In genomic region chr11:102893015-102893651, GRCm38 (mm10) we compare ENCODE assay signal across 8 mouse cellular contexts. TPM values are rescaled to one million over a fixed set of nuclear protein-coding genes. Genes with fewer than 3 reads are reported as not detected.
DNase-seq lines count a peak whose midpoint lies in the region; ATAC-seq and TF ChIP-seq lines count a peak whose summit lies in the region.

No protein-coding gene starts in this region.

- TF ChIP-seq EP300 in liver, postnatal 0 days (IDR thresholded peaks at IDR 0.05; ENCODE audit: low read depth), result no peak

- WGBS in intestine, postnatal 0 days, result 3% methylated on average over 43 of the region's 43 CpGs
- 3% methylated on average over 43 of the region's 43 CpGs for WGBS in liver, postnatal 0 days (ENCODE audit: insufficient replicate concordance)
- WGBS in neural tube, embryonic 13.5 days, result 3% methylated on average over 43 of the region's 43 CpGs

- H3K9me3 ChIP-seq in intestine, postnatal 0 days (ENCODE audit: control insufficient read depth), result no peaks in the 10 kb centered on the region
- H3K9me3 ChIP-seq in liver, postnatal 0 days (ENCODE audit: low read length), result no peaks in the 10 kb centered on the region
- no peaks in the 10 kb centered on the region for H3K9me3 ChIP-seq in neural tube, embryonic 13.5 days

- H3K4me1 ChIP-seq in intestine, postnatal 0 days (replicated peaks; ENCODE audit: control insufficient read depth, insufficient read depth, low read length), result peaks cover 4% of the 10 kb centered on the region; the same call in 1 of the 2 replicates
- peaks cover 16% of the 10 kb centered on the region for H3K4me1 ChIP-seq in liver, postnatal 0 days (ENCODE audit: insufficient read depth)
- peaks cover 17% of the 10 kb centered on the region for H3K4me1 ChIP-seq in neural tube, embryonic 13.5 days (replicated peaks)

- peak; percentile 90 for ATAC-seq in intestine, postnatal 0 days
- ATAC-seq in liver, postnatal 0 days, result peak; percentile 69
- no peak for ATAC-seq in neural tube, embryonic 13.5 days (ENCODE audit: low read depth)

- H3K27me3 ChIP-seq in intestine, postnatal 0 days (replicated peaks; ENCODE audit: control insufficient read depth, insufficient read depth, low read length), result peaks cover 12% of the 10 kb centered on the region
- H3K27me3 ChIP-seq in liver, postnatal 0 days (ENCODE audit: insufficient read depth, low read length), result peaks cover 30% of the 10 kb centered on the region
- peaks cover 84% of the 10 kb centered on the region for H3K27me3 ChIP-seq in neural tube, embryonic 13.5 days

- no peaks in the 10 kb centered on the region for H3K36me3 ChIP-seq in intestine, postnatal 0 days (ENCODE audit: control insufficient read depth, insufficient read depth)
- H3K36me3 ChIP-seq in liver, postnatal 0 days (replicated peaks; ENCODE audit: insufficient read depth, low read length), result no peaks in the 10 kb centered on the region
- H3K36me3 ChIP-seq in neural tube, embryonic 13.5 days, result no peaks in the 10 kb centered on the region

- TF ChIP-seq CTCF in intestine, postnatal 0 days (IDR thresholded peaks at IDR 0.05; ENCODE audit: low read depth), result peak; percentile 96
- peak; percentile 98 for TF ChIP-seq CTCF in liver, postnatal 0 days (IDR thresholded peaks at IDR 0.05; ENCODE audit: low read depth)

- H3K4me2 ChIP-seq in intestine, postnatal 0 days (replicated peaks; ENCODE audit: low read depth), result peak overlapping the region; percentile 85
- peak overlapping the region; percentile 89 for H3K4me2 ChIP-seq in liver, postnatal 0 days (ENCODE audit: low read depth, low read length)
- peak overlapping the region; percentile 51 for H3K4me2 ChIP-seq in neural tube, embryonic 13.5 days

- peak; percentile 62 for DNase-seq in A20 (ENCODE audit: low read depth, low spot score)
- DNase-seq in adrenal gland, adult 2 months, result peak; percentile 78
- peak; percentile 55 for DNase-seq in embryo, embryonic 11.5 days (ENCODE audit: low read depth, low spot score)
- DNase-seq in heart, adult 18-20 months, result peak; percentile 65 to 66
- peak; percentile 82 for DNase-seq in liver, postnatal 0 days
- peak; percentile 72 for DNase-seq in thymus, postnatal 0 days (ENCODE audit: low spot score)

- no peak overlapping the region for H3K27ac ChIP-seq in intestine, postnatal 0 days (ENCODE audit: low read depth, low read length)
- peak overlapping the region; percentile 48; the same call in 1 of the 2 replicates for H3K27ac ChIP-seq in liver, postnatal 0 days (ENCODE audit: low read depth)
- no peak overlapping the region for H3K27ac ChIP-seq in neural tube, embryonic 13.5 days (replicated peaks)

- H3K4me3 ChIP-seq in intestine, postnatal 0 days (ENCODE audit: low read depth, low read length), result peak overlapping the region; percentile 48
- peak overlapping the region; percentile 55 for H3K4me3 ChIP-seq in liver, postnatal 0 days (ENCODE audit: low read depth, low read length)
- peak overlapping the region; percentile 26 for H3K4me3 ChIP-seq in neural tube, embryonic 13.5 days

- peak overlapping the region; percentile 34 for H3K9ac ChIP-seq in intestine, postnatal 0 days (ENCODE audit: low read depth, low read length)
- peak overlapping the region; percentile 65 for H3K9ac ChIP-seq in liver, postnatal 0 days (replicated peaks)
- peak overlapping the region; percentile 49; the same call in 1 of the 2 replicates for H3K9ac ChIP-seq in neural tube, embryonic 13.5 days

RNA-seq across cellular contexts. Expression of gene Gfap, which starts 7.6 kb away (rescaled TPM):
- total RNA-seq in adrenal gland, adult 2 months (2021), result 1 to 10 TPM in 1 of 2 experiments, under 1 TPM in 1; 0.55 to 1.5 TPM
- 0.60 and 0.72 TPM in 2 replicates for polyA plus RNA-seq in adrenal gland, adult 2 months (2012; rRNA removed)
- under 1 TPM; 0.10 to 0.15 TPM for total RNA-seq in heart, adult 18-20 months (2021)
- polyA plus RNA-seq in intestine, postnatal 0 days (2015; fragmentation: Nextera tagmentation; extraction: Ambion mirVana), result 0.14 and 0.17 TPM in 2 replicates
- 3.6 and 3.8 TPM in 2 replicates for polyA plus RNA-seq in liver, postnatal 0 days (2015; fragmentation: Nextera tagmentation; extraction: Ambion mirVana)
- polyA plus RNA-seq in neural tube, embryonic 13.5 days (2015; fragmentation: Nextera tagmentation; extraction: Ambion mirVana), result 0.11 and 0.24 TPM in 2 replicates
- polyA plus RNA-seq in thymus, postnatal 0 days (2015; fragmentation: Nextera tagmentation; extraction: Ambion mirVana), result 0.84 and 0.92 TPM in 2 replicates

RNA-seq across cellular contexts. Expression of gene Fam187a, which starts 8.2 kb away (rescaled TPM):
- not detected for total RNA-seq in adrenal gland, adult 2 months (2021)
- polyA plus RNA-seq in adrenal gland, adult 2 months (2012; rRNA removed), result not detected in 2 replicates
- not detected for total RNA-seq in heart, adult 18-20 months (2021)
- not detected in 2 replicates for polyA plus RNA-seq in intestine, postnatal 0 days (2015; fragmentation: Nextera tagmentation; extraction: Ambion mirVana)
- not detected in 2 replicates for polyA plus RNA-seq in liver, postnatal 0 days (2015; fragmentation: Nextera tagmentation; extraction: Ambion mirVana)
- polyA plus RNA-seq in neural tube, embryonic 13.5 days (2015; fragmentation: Nextera tagmentation; extraction: Ambion mirVana), result not detected in 2 replicates
- not detected in 2 replicates for polyA plus RNA-seq in thymus, postnatal 0 days (2015; fragmentation: Nextera tagmentation; extraction: Ambion mirVana)

RNA-seq across cellular contexts. Expression of gene Ccdc103, which starts 12.1 kb away (rescaled TPM):
- under 1 TPM; 0.32 to 0.97 TPM for total RNA-seq in adrenal gland, adult 2 months (2021)
- 0.46 and 0.81 TPM in 2 replicates for polyA plus RNA-seq in adrenal gland, adult 2 months (2012; rRNA removed)
- total RNA-seq in heart, adult 18-20 months (2021), result not detected
- polyA plus RNA-seq in intestine, postnatal 0 days (2015; fragmentation: Nextera tagmentation; extraction: Ambion mirVana), result 0.20 and 0.50 TPM in 2 replicates
- polyA plus RNA-seq in liver, postnatal 0 days (2015; fragmentation: Nextera tagmentation; extraction: Ambion mirVana), result 0.39 and 0.51 TPM in 2 replicates
- polyA plus RNA-seq in neural tube, embryonic 13.5 days (2015; fragmentation: Nextera tagmentation; extraction: Ambion mirVana), result 0.89 and 0.91 TPM in 2 replicates
- polyA plus RNA-seq in thymus, postnatal 0 days (2015; fragmentation: Nextera tagmentation; extraction: Ambion mirVana), result 0.12 and 0.54 TPM in 2 replicates

RNA-seq across cellular contexts. Expression of gene Eftud2, which starts 12.3 kb away (rescaled TPM):
- 10 to 100 TPM; 71.4 to 73.5 TPM for total RNA-seq in adrenal gland, adult 2 months (2021)
- 124 and 176 TPM in 2 replicates for polyA plus RNA-seq in adrenal gland, adult 2 months (2012; rRNA removed)
- 10 to 100 TPM; 34.1 to 42.6 TPM for total RNA-seq in heart, adult 18-20 months (2021)
- polyA plus RNA-seq in intestine, postnatal 0 days (2015; fragmentation: Nextera tagmentation; extraction: Ambion mirVana), result 50.9 and 56.0 TPM in 2 replicates
- 39.0 and 45.5 TPM in 2 replicates for polyA plus RNA-seq in liver, postnatal 0 days (2015; fragmentation: Nextera tagmentation; extraction: Ambion mirVana)
- polyA plus RNA-seq in neural tube, embryonic 13.5 days (2015; fragmentation: Nextera tagmentation; extraction: Ambion mirVana), result 134 TPM in 2 replicates
- 160 and 164 TPM in 2 replicates for polyA plus RNA-seq in thymus, postnatal 0 days (2015; fragmentation: Nextera tagmentation; extraction: Ambion mirVana)

RNA-seq across cellular contexts. Expression of gene Kif18b, which starts 31.8 kb away (rescaled TPM):
- total RNA-seq in adrenal gland, adult 2 months (2021), result 1 to 10 TPM in 1 of 2 experiments, under 1 TPM in 1; 0.62 to 1.2 TPM
- 1.2 and 1.4 TPM in 2 replicates for polyA plus RNA-seq in adrenal gland, adult 2 months (2012; rRNA removed)
- total RNA-seq in heart, adult 18-20 months (2021), result under 1 TPM in 1 of 2 experiments, not detected in 1; 0.25 TPM
- 0.88 and 1.1 TPM in 2 replicates for polyA plus RNA-seq in intestine, postnatal 0 days (2015; fragmentation: Nextera tagmentation; extraction: Ambion mirVana)
- polyA plus RNA-seq in liver, postnatal 0 days (2015; fragmentation: Nextera tagmentation; extraction: Ambion mirVana), result 3.2 and 3.4 TPM in 2 replicates
- 1.7 and 2.5 TPM in 2 replicates for polyA plus RNA-seq in neural tube, embryonic 13.5 days (2015; fragmentation: Nextera tagmentation; extraction: Ambion mirVana)
- polyA plus RNA-seq in thymus, postnatal 0 days (2015; fragmentation: Nextera tagmentation; extraction: Ambion mirVana), result 7.5 and 8.4 TPM in 2 replicates
